In the genomic region with DNA sequence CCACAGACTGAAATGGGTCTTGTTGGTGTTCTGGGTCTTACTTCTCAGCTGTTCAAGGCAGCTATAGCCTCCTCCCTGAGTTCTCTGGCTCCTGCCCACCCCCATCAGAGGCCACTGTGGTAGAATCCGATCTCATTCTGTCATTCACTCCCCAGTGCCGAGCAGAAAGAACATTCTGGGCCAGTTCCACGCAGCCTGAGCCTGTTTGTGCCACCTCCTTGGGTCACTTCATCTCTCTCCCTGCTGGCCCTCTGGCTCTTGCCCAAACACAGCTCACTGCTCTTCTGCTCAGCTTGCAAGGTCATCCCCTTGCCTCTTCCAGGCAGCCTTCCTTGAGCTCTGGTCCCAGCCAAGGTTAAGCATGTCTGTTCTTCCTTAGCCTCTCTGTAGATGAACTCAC, we compare ENCODE assay signal across 13 mouse cellular contexts.
DNase-seq lines count a peak whose midpoint lies in the region; ATAC-seq and TF ChIP-seq lines count a peak whose summit lies in the region.
"Had no signal": no experiment of that assay in that cellular context is flagged by ENCODE, and none has a peak within 500 bp of the region (broad histone marks: within the 10 kb centered on the region; RNA-seq: fewer than 3 reads in every experiment).

No protein-coding gene starts in this region.

- no peaks in the 10 kb centered on the region for H3K27me3 ChIP-seq in hindbrain, postnatal 0 days (ENCODE audit: insufficient read depth, low read length)
- no peaks in the 10 kb centered on the region for H3K27me3 ChIP-seq in hindbrain, embryonic 12.5 days
- H3K27me3 ChIP-seq in thymus, adult 2 months (ENCODE audit: control insufficient read depth, insufficient read depth, low read length) = no peaks in the 10 kb centered on the region
- H3K27me3 ChIP-seq: embryonic facial prominence, embryonic 12.5 days; midbrain, embryonic 15.5 days had no signal

- H3K36me3 ChIP-seq in hindbrain, postnatal 0 days (ENCODE audit: insufficient read depth, low read length) = no peaks in the 10 kb centered on the region
- no peaks in the 10 kb centered on the region for H3K36me3 ChIP-seq in hindbrain, embryonic 12.5 days
- no peaks in the 10 kb centered on the region for H3K36me3 ChIP-seq in thymus, adult 2 months (ENCODE audit: control insufficient read depth, insufficient read depth, low read length)
- H3K36me3 ChIP-seq: embryonic facial prominence, embryonic 12.5 days; midbrain, embryonic 15.5 days had no signal

- no peak; the same call in 1 of the 2 replicates for TF ChIP-seq CTCF in hindbrain, postnatal 0 days (IDR thresholded peaks at IDR 0.05; ENCODE audit: low read depth)
- no peak for TF ChIP-seq CTCF in thymus, adult 2 months (IDR thresholded peaks at IDR 0.05; ENCODE audit: borderline replicate concordance, control insufficient read depth, extremely low read depth, insufficient read depth, low read length, poor library complexity)

- H3K27ac ChIP-seq in hindbrain, postnatal 0 days = no peak overlapping the region
- H3K27ac ChIP-seq in hindbrain, embryonic 12.5 days = no peak overlapping the region
- no peak overlapping the region for H3K27ac ChIP-seq in thymus, adult 2 months (ENCODE audit: control insufficient read depth, insufficient read depth, low read length)
- H3K27ac ChIP-seq: embryonic facial prominence, embryonic 12.5 days; midbrain, embryonic 15.5 days had no signal

- no peaks in the 10 kb centered on the region for H3K9me3 ChIP-seq in hindbrain, postnatal 0 days (ENCODE audit: low read length)
- no peaks in the 10 kb centered on the region for H3K9me3 ChIP-seq in hindbrain, embryonic 12.5 days (replicated peaks)
- H3K9me3 ChIP-seq: embryonic facial prominence, embryonic 12.5 days; midbrain, embryonic 15.5 days had no signal

- no peak for TF ChIP-seq POLR2A in thymus, adult 2 months (IDR thresholded peaks at IDR 0.05; ENCODE audit: control insufficient read depth, extremely low read depth, insufficient read depth, low read length, poor library complexity)

- no peak overlapping the region for H3K4me2 ChIP-seq in hindbrain, postnatal 0 days (ENCODE audit: low read depth, low read length)
- H3K4me2 ChIP-seq in hindbrain, embryonic 12.5 days (replicated peaks) = no peak overlapping the region
- H3K4me2 ChIP-seq: embryonic facial prominence, embryonic 12.5 days; midbrain, embryonic 15.5 days had no signal

- H3K4me1 ChIP-seq in hindbrain, postnatal 0 days (ENCODE audit: insufficient read depth, low read length) = peaks cover 16% of the 10 kb centered on the region
- peaks cover 22% of the 10 kb centered on the region for H3K4me1 ChIP-seq in hindbrain, embryonic 12.5 days
- no peaks in the 10 kb centered on the region for H3K4me1 ChIP-seq in thymus, adult 2 months (replicated peaks; ENCODE audit: control insufficient read depth, insufficient read depth, low read length)
- H3K4me1 ChIP-seq: embryonic facial prominence, embryonic 12.5 days had no signal

- peak; percentile 30 for DNase-seq in adrenal gland, postnatal 14 days
- no peak for DNase-seq in adrenal gland, adult 8-10 months
- DNase-seq in hindbrain, postnatal 0 days (ENCODE audit: low spot score) = no peak
- DNase-seq in cerebellum, adult 11-12 months = peak; percentile 59
- DNase-seq in cerebellum, postnatal 36 days = peak; percentile 30 to 42
- no peak for DNase-seq in thymus, adult 2 months
- DNase-seq in ovary, adult 18-20 months (ENCODE audit: low spot score) = no peak
- DNase-seq: kidney, adult 2 months; kidney, postnatal 4 days; right cerebral cortex, postnatal 25 days had no signal

- H3K4me3 ChIP-seq in hindbrain, postnatal 0 days (ENCODE audit: low read length) = no peak overlapping the region
- H3K4me3 ChIP-seq in hindbrain, embryonic 12.5 days = no peak overlapping the region
- H3K4me3 ChIP-seq in thymus, adult 2 months (ENCODE audit: control insufficient read depth, insufficient read depth, low read length) = no peak overlapping the region
- H3K4me3 ChIP-seq: embryonic facial prominence, embryonic 12.5 days; midbrain, embryonic 15.5 days had no signal

- ATAC-seq in hindbrain, postnatal 0 days = 0 out of 2 replicates have a peak, but pooled peaks have one; percentile 22
- ATAC-seq in hindbrain, embryonic 12.5 days (ENCODE audit: low FRiP score) = no peak
- ATAC-seq: midbrain, embryonic 15.5 days had no signal

- no peak overlapping the region for H3K9ac ChIP-seq in hindbrain, postnatal 0 days (replicated peaks; ENCODE audit: low read length)
- H3K9ac ChIP-seq in hindbrain, embryonic 12.5 days = no peak overlapping the region
- H3K9ac ChIP-seq: embryonic facial prominence, embryonic 12.5 days; midbrain, embryonic 15.5 days had no signal

- 54% methylated on average over 3 of the region's 3 CpGs for WGBS in hindbrain, postnatal 0 days
- 61% methylated on average over 3 of the region's 3 CpGs for WGBS in hindbrain, embryonic 12.5 days
- WGBS in thymus, adult 2 months = 96% methylated on average over 3 of the region's 3 CpGs

Comparison
In these comparisons a context has a peak if more than half of its experiments do, and no peak if none do; other contexts are left out.
1. DNase-seq: peak in adrenal gland, postnatal 14 days (single experiment), cerebellum, adult 11-12 months (single experiment) and cerebellum, postnatal 36 days (2 of 2); none in adrenal gland, adult 8-10 months (single experiment), hindbrain, postnatal 0 days (single experiment), thymus, adult 2 months (single experiment) and ovary, adult 18-20 months (single experiment).